Mouse (Mus musculus): ENCODE data around the gene Slc9a3r1. TPM values are rescaled to one million over a fixed set of nuclear protein-coding genes. Genes with fewer than 3 reads are reported as not detected.

Slc9a3r1 gene
- polyA plus RNA-seq, 1 experiment from 2014 or later = 302 TPM

DNA sequence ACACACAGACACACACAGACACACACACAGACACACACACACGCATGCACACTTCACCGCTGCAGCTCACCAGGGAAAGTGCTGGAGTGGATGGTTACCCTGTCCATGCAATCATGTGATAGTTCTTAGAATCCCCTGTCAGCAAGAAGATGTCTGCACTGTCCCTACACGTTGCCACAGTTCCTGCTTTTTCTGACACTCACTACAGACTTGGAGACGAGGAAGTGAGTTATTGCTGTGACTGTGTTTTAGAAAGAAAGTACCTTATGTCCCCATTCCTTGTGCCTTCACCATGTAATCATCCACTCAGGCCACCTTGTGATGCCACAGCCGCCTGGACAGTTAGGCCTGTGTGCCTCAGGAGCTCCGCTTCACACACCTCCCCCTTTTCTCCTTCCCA is 26.2 kb downstream of the Slc9a3r1 start:
- H3K27ac ChIP-seq = peak overlapping the region; percentile 99

DNA sequence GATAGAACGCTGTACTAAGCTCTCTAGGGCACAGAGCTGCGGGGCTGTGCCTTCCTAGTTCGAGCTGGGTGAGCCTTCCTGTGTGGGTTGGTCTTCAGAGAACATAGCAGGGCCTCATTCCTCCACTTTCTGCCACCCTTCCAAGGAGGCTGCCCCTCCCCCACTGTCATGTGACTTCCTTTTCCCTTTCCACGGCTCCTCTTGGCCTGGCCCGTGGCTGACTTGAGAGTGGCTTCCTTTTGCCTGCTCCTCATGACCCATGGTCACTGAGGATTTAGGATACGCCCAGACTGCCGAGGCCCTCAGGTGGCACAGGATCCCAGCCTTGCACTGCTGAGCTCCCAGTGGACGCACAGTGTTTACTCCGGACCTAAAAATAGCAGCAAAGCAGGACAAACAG is 29.0 kb downstream of the Slc9a3r1 start:
- Histone ChIP-seq H3K27ac (peak overlapping the region; percentile 99), H3K4me3 (ENCODE audit: inconsistent target) (peak overlapping the region; percentile 0; the same call in 1 of the 2 replicates), H3K36me3 (ENCODE audit: inconsistent target) (peaks cover 24% of the 10 kb centered on the region), H3K79me2 (ENCODE audit: inconsistent target) (peaks cover 82% of the 10 kb centered on the region)
- WGBS (ENCODE audit: missing documents) = 10% methylated on average over 9 of the region's 9 CpGs

More for the DNA sequence above, 26.2 kb downstream of the Slc9a3r1 start:
- peaks cover 67% of the 10 kb centered on the region for H3K79me2 ChIP-seq (ENCODE audit: inconsistent target)
- 35% methylated on average over 4 of the region's 6 CpGs for WGBS (ENCODE audit: missing documents)
- peak overlapping the region; percentile 99; the same call in 1 of the 2 replicates for H3K4me3 ChIP-seq (ENCODE audit: inconsistent target)
- peaks cover under 1% of the 10 kb centered on the region; the same call in 1 of the 2 replicates for H3K36me3 ChIP-seq (ENCODE audit: inconsistent target)

DNA sequence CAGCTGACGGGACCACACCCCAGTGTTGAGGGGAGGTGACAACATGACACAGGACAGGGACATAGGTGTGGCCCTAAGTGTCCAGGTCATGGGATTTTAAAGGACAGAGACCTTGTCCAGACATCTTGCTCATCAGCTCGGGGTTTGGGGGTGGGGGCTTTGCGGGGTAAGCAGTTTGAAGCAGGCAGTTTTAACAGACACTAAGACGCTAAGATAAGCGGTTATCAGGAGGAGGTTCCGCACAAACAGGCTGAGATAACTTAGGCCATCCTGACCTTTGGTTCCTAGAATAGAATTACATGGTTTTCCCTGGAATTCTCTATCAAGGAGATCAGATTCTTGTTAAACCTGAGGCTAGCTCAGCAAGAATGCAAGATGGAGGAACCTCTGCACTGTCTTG is 31.6 kb downstream of the Slc9a3r1 start:
- Histone ChIP-seq H3K27ac (peak overlapping the region; percentile 5; the same call in 1 of the 2 replicates), H3K4me3 (ENCODE audit: inconsistent target) (no peak overlapping the region), H3K79me2 (ENCODE audit: inconsistent target) (peaks cover 97% of the 10 kb centered on the region), H3K36me3 (ENCODE audit: inconsistent target) (peaks cover 45% of the 10 kb centered on the region)
- WGBS (ENCODE audit: missing documents) = 94% methylated on average over 4 of the region's 6 CpGs

DNA sequence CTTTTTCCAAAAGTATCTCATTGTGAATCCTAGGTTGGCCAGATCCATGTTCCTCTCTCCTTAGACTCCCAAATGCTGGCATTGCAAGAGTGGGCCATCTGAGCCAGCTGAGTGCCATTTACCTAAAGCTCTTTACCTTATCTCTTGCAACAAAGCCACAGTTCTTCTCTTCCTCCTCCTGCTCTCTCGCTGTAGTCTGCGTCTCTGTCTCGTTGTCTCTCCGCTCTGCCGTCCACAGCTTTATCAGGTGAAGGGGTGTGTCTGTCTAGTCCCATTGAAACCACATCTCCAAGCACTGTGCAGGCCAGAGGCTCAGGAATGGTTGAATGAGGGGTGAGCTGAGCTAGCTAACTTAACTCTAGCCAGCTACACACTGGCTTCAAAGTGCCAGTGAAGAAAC is 32.8 kb downstream of the Slc9a3r1 start:
- Histone ChIP-seq H3K27ac (no peak overlapping the region), H3K79me2 (ENCODE audit: inconsistent target) (peaks cover 98% of the 10 kb centered on the region), H3K36me3 (ENCODE audit: inconsistent target) (peaks cover 57% of the 10 kb centered on the region), H3K4me3 (ENCODE audit: inconsistent target) (no peak overlapping the region)
- 95% methylated on average over 5 of the region's 5 CpGs for WGBS (ENCODE audit: missing documents)

DNA sequence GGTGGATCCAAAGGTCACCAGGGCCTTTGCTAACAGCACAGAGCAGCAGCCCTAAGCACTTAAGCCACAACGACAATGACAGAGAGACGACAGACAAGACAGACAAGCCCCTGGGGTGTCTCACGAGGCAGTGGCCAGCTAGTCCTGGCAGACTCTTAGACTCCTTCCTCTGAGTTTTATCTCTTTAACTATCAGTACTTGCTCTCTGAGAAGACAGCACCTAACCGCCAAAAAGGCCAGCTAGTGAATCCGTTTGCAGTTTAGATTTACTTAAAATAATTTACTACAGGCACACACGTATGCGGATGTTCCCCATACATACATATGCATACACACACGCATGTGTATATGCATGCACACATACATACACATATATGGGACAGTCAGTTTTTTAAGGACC is 34.4 kb downstream of the Slc9a3r1 start:
- no peak overlapping the region for H3K27ac ChIP-seq
- peaks cover 99% of the 10 kb centered on the region for H3K79me2 ChIP-seq (ENCODE audit: inconsistent target)
- H3K36me3 ChIP-seq (ENCODE audit: inconsistent target) = peaks cover 73% of the 10 kb centered on the region
- 93% methylated on average over 8 of the region's 8 CpGs for WGBS (ENCODE audit: missing documents)
- no peak overlapping the region for H3K4me3 ChIP-seq (ENCODE audit: inconsistent target)

DNA sequence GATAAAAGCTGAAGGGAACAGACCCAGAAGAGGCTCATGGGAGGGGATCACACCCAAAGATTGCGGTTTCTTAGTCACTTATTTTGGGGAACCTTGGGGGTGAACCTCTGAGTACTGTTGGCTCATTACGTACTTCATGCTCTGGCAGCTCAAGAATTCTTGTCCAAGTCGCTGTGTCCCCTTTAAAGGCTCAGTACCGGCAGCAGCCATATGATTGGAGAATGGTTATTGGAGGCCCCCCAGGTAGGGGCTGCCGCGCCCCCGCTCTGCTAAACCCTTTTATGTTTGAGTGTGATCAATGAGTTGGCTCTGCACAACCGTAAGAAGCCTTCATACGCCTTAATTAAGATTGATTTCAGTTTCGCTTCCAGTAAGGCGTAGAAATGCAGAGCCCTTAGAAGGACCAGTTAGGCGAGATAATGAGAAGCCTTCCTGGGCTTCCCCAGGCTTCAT is 35.8 kb downstream of the Slc9a3r1 start:
- peaks cover 99% of the 10 kb centered on the region for H3K79me2 ChIP-seq (ENCODE audit: inconsistent target)
- 56% methylated on average over 12 of the region's 12 CpGs for WGBS (ENCODE audit: missing documents)
- H3K27ac ChIP-seq = peak overlapping the region; percentile 52
- peaks cover 87% of the 10 kb centered on the region for H3K36me3 ChIP-seq (ENCODE audit: inconsistent target)
- H3K4me3 ChIP-seq (ENCODE audit: inconsistent target) = no peak overlapping the region

DNA sequence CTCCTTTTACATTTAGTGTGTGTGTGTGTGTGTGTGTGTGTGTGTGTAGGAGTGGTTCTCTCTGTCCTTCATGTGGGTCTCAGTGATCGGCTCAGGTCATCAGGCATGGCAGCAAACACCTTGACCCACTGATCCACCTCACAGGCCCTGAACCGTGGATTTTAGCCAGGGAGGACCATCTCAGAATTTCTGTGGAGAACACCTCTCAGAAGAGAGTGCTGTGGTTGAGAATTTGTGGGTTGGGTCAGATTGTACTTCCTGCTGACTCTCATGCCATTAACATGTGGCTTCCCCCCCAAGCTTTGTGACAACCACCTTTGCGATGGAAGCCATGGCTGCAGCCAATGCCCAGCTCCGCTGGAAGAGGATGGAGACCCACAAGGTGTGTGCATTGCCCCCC is 37.4 kb downstream of the Slc9a3r1 start:
- Histone ChIP-seq H3K4me3 (ENCODE audit: inconsistent target) (no peak overlapping the region), H3K79me2 (ENCODE audit: inconsistent target) (peaks cover 99% of the 10 kb centered on the region), H3K36me3 (ENCODE audit: inconsistent target) (peaks cover 91% of the 10 kb centered on the region), H3K27ac (no peak overlapping the region)
- 75% methylated on average over 4 of the region's 4 CpGs for WGBS (ENCODE audit: missing documents)

DNA sequence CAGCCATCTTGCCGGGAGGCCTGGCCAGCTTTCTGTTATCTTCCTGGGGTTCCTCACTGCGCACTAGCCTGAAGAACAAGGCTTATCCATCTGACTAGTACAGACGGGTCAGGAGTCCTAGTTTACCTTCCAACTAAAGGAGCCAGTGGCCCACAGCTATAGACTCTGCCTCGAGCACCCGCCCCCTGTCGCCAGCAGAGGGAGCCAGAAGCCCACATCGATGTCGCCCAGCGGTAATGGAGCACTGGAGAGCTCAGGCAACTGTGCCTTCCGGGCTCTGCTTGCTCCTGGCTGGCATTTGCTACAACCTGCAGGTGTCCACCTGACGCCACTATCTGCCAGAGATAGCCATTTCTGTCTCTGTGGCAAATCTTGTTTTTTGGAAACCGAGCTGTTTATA is 39.2 kb downstream of the Slc9a3r1 start:
- Histone ChIP-seq H3K36me3 (ENCODE audit: inconsistent target) (peaks cover 94% of the 10 kb centered on the region), H3K4me3 (ENCODE audit: inconsistent target) (no peak overlapping the region), H3K27ac (no peak overlapping the region), H3K79me2 (ENCODE audit: inconsistent target) (peaks cover 99% of the 10 kb centered on the region)
- 25% methylated on average over 12 of the region's 12 CpGs for WGBS (ENCODE audit: missing documents)

DNA sequence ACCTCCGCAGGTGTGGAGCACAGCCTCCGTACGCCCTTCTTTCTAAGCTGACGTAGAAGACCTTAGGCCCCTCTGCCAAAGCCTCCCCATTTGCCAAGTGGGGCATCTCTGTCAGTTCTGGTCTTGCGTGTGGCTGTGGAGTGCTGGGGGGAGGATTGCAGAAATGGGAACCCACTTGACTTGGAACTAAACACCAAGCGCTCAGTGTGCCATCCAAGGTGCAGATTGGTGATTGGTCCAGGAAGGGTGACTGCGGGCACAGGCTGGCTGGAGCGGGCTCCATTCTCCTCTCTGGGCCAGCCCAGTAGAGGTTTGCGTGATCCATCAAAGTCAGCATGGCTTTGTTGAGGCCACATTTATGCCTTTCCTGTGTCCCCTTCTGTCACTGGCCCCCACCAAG is 39.6 kb downstream of the Slc9a3r1 start:
- Histone ChIP-seq H3K27ac (no peak overlapping the region), H3K4me3 (ENCODE audit: inconsistent target) (no peak overlapping the region), H3K79me2 (ENCODE audit: inconsistent target) (peaks cover 99% of the 10 kb centered on the region), H3K36me3 (ENCODE audit: inconsistent target) (peaks cover 94% of the 10 kb centered on the region)
- WGBS (ENCODE audit: missing documents) = 92% methylated on average over 8 of the region's 9 CpGs

DNA sequence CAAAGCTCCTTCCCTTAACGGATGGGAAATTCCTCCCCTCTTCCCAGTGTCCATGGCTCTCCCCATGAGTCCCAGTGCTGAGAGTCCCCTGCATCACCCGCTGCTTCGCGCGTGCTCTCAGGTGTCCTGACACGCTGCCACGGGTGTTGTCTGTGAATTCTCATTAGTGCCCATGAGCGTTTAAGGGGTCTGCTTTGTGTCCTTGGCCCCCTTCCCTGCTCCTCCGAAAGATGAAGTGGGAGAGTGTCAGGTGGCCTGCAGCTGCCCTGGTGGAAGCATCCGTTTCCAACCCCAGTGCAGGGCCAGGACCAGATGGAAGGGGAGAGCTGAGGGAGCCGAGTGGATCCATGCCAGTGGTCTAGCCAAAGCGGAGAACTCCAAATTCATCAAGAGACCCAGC is 45.0 kb downstream of the Slc9a3r1 start:
- Histone ChIP-seq H3K36me3 (ENCODE audit: inconsistent target) (peaks cover 95% of the 10 kb centered on the region), H3K79me2 (ENCODE audit: inconsistent target) (peaks cover 98% of the 10 kb centered on the region), H3K27ac (no peak overlapping the region), H3K4me3 (ENCODE audit: inconsistent target) (no peak overlapping the region)
- 97% methylated on average over 12 of the region's 12 CpGs for WGBS (ENCODE audit: missing documents)

DNA sequence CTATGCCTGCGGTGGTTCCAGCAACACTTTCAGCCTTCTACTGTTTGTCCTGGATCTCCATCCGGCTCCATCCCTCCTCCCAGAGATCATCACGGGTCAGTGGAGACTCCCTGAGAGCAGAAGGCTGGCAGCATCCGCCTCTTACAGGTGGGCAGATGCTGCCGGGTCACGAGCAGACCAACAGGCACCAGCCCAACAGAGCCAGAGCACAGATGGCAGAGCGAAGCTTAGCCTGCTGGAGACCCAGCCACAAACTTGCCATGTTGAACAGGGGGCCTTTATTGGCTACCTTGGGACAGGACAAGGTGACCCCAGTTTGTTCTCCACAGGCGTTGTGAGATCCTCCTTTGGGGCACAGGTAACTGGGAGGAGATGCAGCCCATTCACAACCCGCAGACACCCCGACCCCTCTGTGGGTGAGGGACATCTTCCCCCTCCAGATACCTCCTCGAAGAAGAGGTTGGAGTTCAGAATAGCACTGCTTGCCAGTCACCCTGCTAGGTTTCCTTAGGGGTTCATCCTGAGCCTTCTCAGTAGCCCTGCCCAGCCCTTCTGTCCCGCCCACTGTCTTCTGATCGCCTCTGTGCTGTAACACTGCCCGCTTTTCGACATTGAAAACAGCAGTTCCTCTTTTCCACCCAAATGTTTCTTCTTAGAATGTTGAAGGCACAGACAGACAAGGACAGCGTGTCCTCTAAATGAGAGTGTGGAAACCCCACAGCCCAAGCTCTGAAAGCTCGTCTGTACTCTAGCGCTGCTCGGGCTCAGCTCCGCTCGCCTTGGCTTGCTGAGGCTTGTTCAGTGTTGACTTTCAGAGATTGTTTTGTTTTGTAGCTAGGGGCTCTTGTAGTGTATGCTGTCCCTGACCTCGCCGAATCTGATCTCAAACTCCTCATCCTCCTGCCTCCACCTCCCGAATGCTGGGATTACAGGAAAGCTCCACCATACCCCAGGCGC is 45.9 kb downstream of the Slc9a3r1 start:
- Histone ChIP-seq H3K4me3 (ENCODE audit: inconsistent target) (no peak overlapping the region), H3K36me3 (ENCODE audit: inconsistent target) (peaks cover 95% of the 10 kb centered on the region), H3K79me2 (ENCODE audit: inconsistent target) (peaks cover 98% of the 10 kb centered on the region), H3K27ac (peak overlapping the region; percentile 46)
- 56% methylated on average over 21 of the region's 25 CpGs for WGBS (ENCODE audit: missing documents)

DNA sequence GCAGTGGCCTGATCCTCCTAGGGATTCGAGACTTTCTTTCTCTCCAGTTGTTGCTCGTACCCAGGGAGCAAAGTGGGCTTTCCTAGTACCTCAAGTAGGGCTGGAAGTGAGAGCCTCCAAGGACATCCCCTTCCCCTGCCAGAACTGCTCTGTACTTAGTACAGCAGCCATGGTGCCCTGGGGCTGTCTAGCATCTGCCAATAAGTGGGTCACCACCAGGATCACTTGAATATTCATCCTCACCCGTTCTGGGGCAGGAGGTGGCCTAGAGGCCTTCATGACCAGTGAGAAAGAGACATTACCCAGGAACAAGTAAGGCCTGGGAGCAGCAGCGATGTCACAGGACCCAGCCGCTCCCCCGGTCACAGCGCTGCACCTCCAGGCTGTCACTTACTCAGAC is 46.8 kb downstream of the Slc9a3r1 start:
- WGBS (ENCODE audit: missing documents) = 94% methylated on average over 7 of the region's 7 CpGs
- Histone ChIP-seq H3K79me2 (ENCODE audit: inconsistent target) (peaks cover 98% of the 10 kb centered on the region), H3K27ac (0 out of 2 replicates have a peak overlapping the region, but pooled peaks have one; percentile 46), H3K4me3 (ENCODE audit: inconsistent target) (no peak overlapping the region), H3K36me3 (ENCODE audit: inconsistent target) (peaks cover 95% of the 10 kb centered on the region)

DNA sequence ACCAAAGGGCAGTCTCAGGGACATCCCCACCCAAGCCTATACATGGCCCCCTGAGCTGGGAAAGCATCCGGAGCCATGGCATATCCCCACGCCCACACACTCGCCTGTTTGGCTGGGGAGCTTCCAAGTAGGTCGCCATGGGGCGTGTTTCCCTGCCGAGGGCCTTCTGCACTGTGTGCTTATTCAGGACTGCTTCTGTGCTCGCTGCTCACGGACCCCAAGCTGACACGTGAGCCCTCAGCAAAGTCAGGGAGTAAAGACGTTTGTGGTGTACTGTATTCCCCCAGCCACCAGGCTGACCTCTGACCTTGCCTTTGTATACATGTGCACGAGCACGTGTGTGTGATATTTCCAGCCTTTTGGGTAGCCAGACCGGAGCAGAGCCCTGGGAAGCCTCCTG is 49.0 kb downstream of the Slc9a3r1 start:
- peaks cover 83% of the 10 kb centered on the region for H3K36me3 ChIP-seq (ENCODE audit: inconsistent target)
- peaks cover 98% of the 10 kb centered on the region for H3K79me2 ChIP-seq (ENCODE audit: inconsistent target)
- H3K27ac ChIP-seq = no peak overlapping the region
- 94% methylated on average over 13 of the region's 13 CpGs for WGBS (ENCODE audit: missing documents)
- no peak overlapping the region for H3K4me3 ChIP-seq (ENCODE audit: inconsistent target)

DNA sequence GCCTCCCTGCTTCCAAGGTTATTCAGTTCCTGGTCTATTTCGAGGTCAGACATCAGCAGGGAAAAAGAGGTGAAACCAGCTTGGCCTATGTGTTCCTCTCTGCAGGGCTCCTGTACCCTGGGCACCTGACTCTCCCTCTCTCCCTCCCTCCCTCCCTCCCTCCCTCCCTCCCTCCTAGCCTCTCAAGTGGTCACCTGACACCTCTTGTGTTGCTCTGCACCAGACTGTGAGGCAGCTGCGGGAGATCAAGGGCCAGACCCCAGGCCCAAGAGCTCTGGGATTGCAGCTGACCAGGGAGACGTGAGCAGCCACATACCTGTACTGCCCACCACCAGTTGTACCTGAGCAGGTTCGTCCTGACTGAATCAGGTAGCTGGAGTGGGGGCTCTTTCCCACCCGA is 52.0 kb downstream of the Slc9a3r1 start:
- peaks cover 100% of the 10 kb centered on the region for H3K79me2 ChIP-seq (ENCODE audit: inconsistent target)
- H3K36me3 ChIP-seq (ENCODE audit: inconsistent target) = peaks cover 85% of the 10 kb centered on the region
- H3K27ac ChIP-seq = no peak overlapping the region
- no peak overlapping the region for H3K4me3 ChIP-seq (ENCODE audit: inconsistent target)
- 93% methylated on average over 5 of the region's 5 CpGs for WGBS (ENCODE audit: missing documents)
